Mouse (Mus musculus): ENCODE measurements at regions not wholly inside any gene's neighbourhood (a gene's known extent, or its start where the extent isn't known, plus 50 kb on each side); places are given as distances from the start of the nearest gene placed in this dataset.
"Not testable (repeated sequence)": the region's sequence is repeated elsewhere in the genome, so short reads cannot be mapped to it uniquely, and the experiment has no call there.

DNA sequence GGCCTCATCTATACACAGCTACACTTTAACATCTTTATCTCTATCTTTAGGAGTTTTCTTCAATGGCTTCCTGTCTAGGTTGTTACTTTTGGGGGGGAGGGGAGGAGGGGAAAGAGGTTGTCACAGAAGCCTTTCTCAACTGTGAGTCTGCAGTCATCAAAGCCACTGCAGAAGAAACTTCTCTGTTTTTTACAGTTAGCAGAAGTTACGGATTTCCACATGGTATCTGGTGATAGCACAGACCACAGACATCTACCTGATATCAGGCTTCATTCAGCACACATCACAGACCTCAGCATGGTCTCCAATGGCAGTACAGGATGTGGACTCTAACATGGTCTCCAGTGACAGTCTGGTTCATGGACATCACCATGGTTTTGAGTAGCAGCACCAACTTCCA is 234.8 kb upstream of the Adarb2 start:
- H3K27ac ChIP-seq (ENCODE audit: low read depth, low read length): no peak overlapping the region
- no peak overlapping the region for H3K4me3 ChIP-seq (ENCODE audit: low read depth, low read length)
- no peaks in the 10 kb centered on the region for H3K27me3 ChIP-seq (ENCODE audit: control insufficient read depth, insufficient read depth, low read length)
- no peak overlapping the region for H3K4me2 ChIP-seq (ENCODE audit: low read depth)
- no peaks in the 10 kb centered on the region for H3K4me1 ChIP-seq (ENCODE audit: control insufficient read depth, insufficient read depth, low read length)
- no peaks in the 10 kb centered on the region for H3K9me3 ChIP-seq (ENCODE audit: control insufficient read depth, low read length)
- H3K36me3 ChIP-seq (ENCODE audit: control insufficient read depth, insufficient read depth, low read length): no peaks in the 10 kb centered on the region
- no peak overlapping the region for H3K9ac ChIP-seq (ENCODE audit: low read length)
- DNase-seq (ENCODE audit: low spot score) (no peak), ATAC-seq (ENCODE audit: insufficient read depth, low FRiP score, low TSS enrichment) (no peak)
- WGBS: 90% methylated on average over 1 of the region's 1 CpGs

- Histone ChIP-seq H3K36me3 (ENCODE audit: control insufficient read depth, insufficient read depth, low read length) (no peaks in the 10 kb centered on the region), H3K27me3 (ENCODE audit: control insufficient read depth, insufficient read depth, low read length) (no peaks in the 10 kb centered on the region), H3K9me3 (ENCODE audit: control insufficient read depth, low read length) (no peaks in the 10 kb centered on the region), H3K4me2 (ENCODE audit: low read depth) (no peak overlapping the region), H3K4me3 (ENCODE audit: low read depth, low read length) (no peak overlapping the region), H3K27ac (ENCODE audit: low read depth, low read length) (no peak overlapping the region), H3K9ac (ENCODE audit: low read length) (no peak overlapping the region), H3K4me1 (ENCODE audit: control insufficient read depth, insufficient read depth, low read length) (no peaks in the 10 kb centered on the region)
- ATAC-seq (ENCODE audit: insufficient read depth, low FRiP score, low TSS enrichment) (no peak), DNase-seq (ENCODE audit: low spot score) (no peak)
- 87% methylated on average over 5 of the region's 5 CpGs for WGBS
Observed at GRCm38 (mm10) chr13:7994198-7994597, 208.5 kb upstream of the Adarb2 start.

- not testable (repeated sequence) for H3K9ac ChIP-seq (ENCODE audit: low read length); H3K36me3 ChIP-seq (ENCODE audit: control insufficient read depth, insufficient read depth, low read length); H3K27me3 ChIP-seq (ENCODE audit: control insufficient read depth, insufficient read depth, low read length); H3K4me3 ChIP-seq (ENCODE audit: low read depth, low read length); H3K4me2 ChIP-seq (ENCODE audit: low read depth); H3K27ac ChIP-seq (ENCODE audit: low read depth, low read length); ATAC-seq (ENCODE audit: insufficient read depth, low FRiP score, low TSS enrichment); DNase-seq (ENCODE audit: low spot score); H3K4me1 ChIP-seq (ENCODE audit: control insufficient read depth, insufficient read depth, low read length); H3K9me3 ChIP-seq (ENCODE audit: control insufficient read depth, low read length)
- 82% methylated on average over 4 of the region's 4 CpGs for WGBS
Observed at GRCm38 (mm10) chr13:8030096-8030495, 172.6 kb upstream of the Adarb2 start.

DNA sequence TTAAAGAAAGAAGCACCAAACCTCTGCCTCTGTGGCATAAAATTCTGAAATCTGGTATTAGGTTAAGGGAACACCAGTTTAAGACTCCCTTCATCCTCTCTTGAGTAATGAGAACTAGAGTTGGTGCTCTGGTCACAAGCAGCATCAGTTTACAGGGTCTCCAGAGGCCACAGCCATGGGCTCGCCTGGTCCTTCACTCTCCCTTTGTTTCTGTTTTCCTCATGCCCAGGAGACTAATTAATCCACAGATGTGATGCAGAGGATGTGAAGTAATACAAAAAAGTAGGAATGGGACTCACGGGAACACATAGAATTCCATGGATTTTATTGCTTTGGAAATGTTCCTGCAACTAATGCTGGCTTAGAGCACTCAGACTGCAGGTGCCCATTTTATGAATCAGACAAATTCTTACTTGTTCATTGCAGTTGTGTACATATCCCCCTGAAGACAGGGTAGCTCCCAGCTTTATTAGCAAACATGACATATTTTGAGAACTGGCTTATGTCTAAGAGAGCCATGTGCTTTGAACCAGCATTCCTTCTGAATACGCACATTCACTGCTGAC is 151.7 kb upstream of the Adarb2 start:
- WGBS: 79% methylated on average over 3 of the region's 3 CpGs
- H3K36me3 ChIP-seq (ENCODE audit: control insufficient read depth, insufficient read depth, low read length): no peaks in the 10 kb centered on the region
- DNase-seq (ENCODE audit: low spot score): no peak
- H3K27me3 ChIP-seq (ENCODE audit: control insufficient read depth, insufficient read depth, low read length): no peaks in the 10 kb centered on the region
- no peak overlapping the region for H3K4me3 ChIP-seq (ENCODE audit: low read depth, low read length)
- ATAC-seq (ENCODE audit: insufficient read depth, low FRiP score, low TSS enrichment): no peak
- no peak overlapping the region for H3K9ac ChIP-seq (ENCODE audit: low read length)
- H3K4me1 ChIP-seq (ENCODE audit: control insufficient read depth, insufficient read depth, low read length): no peaks in the 10 kb centered on the region
- H3K9me3 ChIP-seq (ENCODE audit: control insufficient read depth, low read length): no peaks in the 10 kb centered on the region
- H3K27ac ChIP-seq (ENCODE audit: low read depth, low read length): no peak overlapping the region
- no peak overlapping the region for H3K4me2 ChIP-seq (ENCODE audit: low read depth)

DNA sequence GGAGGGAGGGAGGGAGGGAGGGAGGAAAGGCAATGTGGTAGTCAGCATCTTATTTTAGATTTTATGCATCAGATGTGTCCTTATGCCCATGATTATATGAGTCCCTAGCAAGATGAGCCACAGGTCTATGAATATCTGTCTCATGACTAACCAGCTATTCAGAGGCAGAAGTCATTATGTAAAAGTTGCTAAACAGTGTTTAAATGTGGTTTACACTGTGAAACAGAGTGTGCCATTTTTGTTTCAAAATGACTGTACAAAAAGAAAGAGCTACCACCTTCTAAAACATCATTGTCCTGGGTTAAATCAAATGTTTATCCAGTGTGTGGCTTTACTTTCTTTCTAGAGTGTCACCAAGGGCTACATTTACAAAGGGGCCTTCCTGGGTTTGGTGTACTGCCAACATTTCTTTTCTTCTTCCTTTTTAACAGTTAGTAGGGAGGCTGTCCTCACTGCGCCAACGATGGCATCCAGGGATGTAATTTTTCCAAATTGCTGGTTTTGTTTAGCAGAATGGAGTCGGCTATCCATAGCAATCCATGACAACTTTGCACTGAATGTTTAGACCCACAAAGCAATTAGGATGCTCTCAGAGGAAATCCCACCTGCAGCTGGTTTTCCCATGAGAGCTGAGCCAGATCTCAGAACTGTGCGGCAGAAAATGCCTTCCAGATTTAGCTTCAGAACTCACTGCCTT is 146.4 kb upstream of the Adarb2 start:
- ATAC-seq (ENCODE audit: insufficient read depth, low FRiP score, low TSS enrichment) (no peak), DNase-seq (ENCODE audit: low spot score) (no peak)
- Histone ChIP-seq H3K27me3 (ENCODE audit: control insufficient read depth, insufficient read depth, low read length) (no peaks in the 10 kb centered on the region), H3K9me3 (ENCODE audit: control insufficient read depth, low read length) (no peaks in the 10 kb centered on the region), H3K9ac (ENCODE audit: low read length) (no peak overlapping the region), H3K27ac (ENCODE audit: low read depth, low read length) (no peak overlapping the region), H3K36me3 (ENCODE audit: control insufficient read depth, insufficient read depth, low read length) (no peaks in the 10 kb centered on the region), H3K4me2 (ENCODE audit: low read depth) (no peak overlapping the region), H3K4me1 (ENCODE audit: control insufficient read depth, insufficient read depth, low read length) (no peaks in the 10 kb centered on the region), H3K4me3 (ENCODE audit: low read depth, low read length) (no peak overlapping the region)
- 75% methylated on average over 4 of the region's 4 CpGs for WGBS

DNA sequence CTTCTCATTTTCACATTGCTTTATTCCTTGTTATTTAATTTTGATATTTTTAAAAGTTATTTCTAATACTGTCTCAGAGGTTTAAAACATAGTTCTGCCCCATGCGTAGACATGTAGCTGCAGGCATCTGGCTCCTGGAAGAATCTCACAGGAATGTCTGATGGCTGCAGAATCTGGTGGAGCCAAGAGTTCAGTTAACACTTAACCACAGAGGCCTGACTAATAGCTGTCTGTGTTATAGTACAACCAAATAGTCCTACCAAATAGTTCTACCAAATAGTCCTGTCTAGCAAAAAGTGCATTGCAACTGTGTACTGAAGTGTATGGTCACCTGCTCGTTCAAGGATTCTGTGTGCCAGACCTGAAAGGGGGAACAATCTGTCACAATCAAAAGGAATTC is 115.5 kb upstream of the Adarb2 start:
- DNase-seq (ENCODE audit: low spot score): no peak
- no peak overlapping the region for H3K9ac ChIP-seq (ENCODE audit: low read length)
- ATAC-seq (ENCODE audit: insufficient read depth, low FRiP score, low TSS enrichment): no peak
- no peak overlapping the region for H3K4me2 ChIP-seq (ENCODE audit: low read depth)
- no peaks in the 10 kb centered on the region for H3K4me1 ChIP-seq (ENCODE audit: control insufficient read depth, insufficient read depth, low read length)
- WGBS: 74% methylated on average over 2 of the region's 2 CpGs
- no peak overlapping the region for H3K4me3 ChIP-seq (ENCODE audit: low read depth, low read length)
- H3K36me3 ChIP-seq (ENCODE audit: control insufficient read depth, insufficient read depth, low read length): no peaks in the 10 kb centered on the region
- H3K27me3 ChIP-seq (ENCODE audit: control insufficient read depth, insufficient read depth, low read length): no peaks in the 10 kb centered on the region
- H3K9me3 ChIP-seq (ENCODE audit: control insufficient read depth, low read length): no peaks in the 10 kb centered on the region
- no peak overlapping the region for H3K27ac ChIP-seq (ENCODE audit: low read depth, low read length)

GRCm38 (mm10) chr13:8089519-8089918 is 113.1 kb upstream of the Adarb2 start:
- DNase-seq (ENCODE audit: low spot score): no peak
- Histone ChIP-seq H3K27ac (ENCODE audit: low read depth, low read length) (no peak overlapping the region), H3K9ac (ENCODE audit: low read length) (no peak overlapping the region), H3K36me3 (ENCODE audit: control insufficient read depth, insufficient read depth, low read length) (no peaks in the 10 kb centered on the region), H3K27me3 (ENCODE audit: control insufficient read depth, insufficient read depth, low read length) (no peaks in the 10 kb centered on the region), H3K9me3 (ENCODE audit: control insufficient read depth, low read length) (no peaks in the 10 kb centered on the region), H3K4me2 (ENCODE audit: low read depth) (no peak overlapping the region), H3K4me3 (ENCODE audit: low read depth, low read length) (no peak overlapping the region), H3K4me1 (ENCODE audit: control insufficient read depth, insufficient read depth, low read length) (no peaks in the 10 kb centered on the region)
- WGBS: 88% methylated on average over 4 of the region's 4 CpGs
- no peak for ATAC-seq (ENCODE audit: insufficient read depth, low FRiP score, low TSS enrichment)

GRCm38 (mm10) chr13:8108701-8109100 is 94.0 kb upstream of the Adarb2 start:
- ATAC-seq (ENCODE audit: insufficient read depth, low FRiP score, low TSS enrichment): no peak
- H3K9ac ChIP-seq (ENCODE audit: low read length): no peak overlapping the region
- no peak overlapping the region for H3K27ac ChIP-seq (ENCODE audit: low read depth, low read length)
- 40% methylated on average over 5 of the region's 5 CpGs for WGBS
- H3K4me1 ChIP-seq (ENCODE audit: control insufficient read depth, insufficient read depth, low read length): peaks cover 2% of the 10 kb centered on the region; the same call in 1 of the 2 replicates
- H3K9me3 ChIP-seq (ENCODE audit: control insufficient read depth, low read length): no peaks in the 10 kb centered on the region
- no peaks in the 10 kb centered on the region for H3K27me3 ChIP-seq (ENCODE audit: control insufficient read depth, insufficient read depth, low read length)
- H3K4me2 ChIP-seq (ENCODE audit: low read depth): no peak overlapping the region
- H3K36me3 ChIP-seq (ENCODE audit: control insufficient read depth, insufficient read depth, low read length): no peaks in the 10 kb centered on the region
- H3K4me3 ChIP-seq (ENCODE audit: low read depth, low read length): no peak overlapping the region
- DNase-seq (ENCODE audit: low spot score): no peak

DNA sequence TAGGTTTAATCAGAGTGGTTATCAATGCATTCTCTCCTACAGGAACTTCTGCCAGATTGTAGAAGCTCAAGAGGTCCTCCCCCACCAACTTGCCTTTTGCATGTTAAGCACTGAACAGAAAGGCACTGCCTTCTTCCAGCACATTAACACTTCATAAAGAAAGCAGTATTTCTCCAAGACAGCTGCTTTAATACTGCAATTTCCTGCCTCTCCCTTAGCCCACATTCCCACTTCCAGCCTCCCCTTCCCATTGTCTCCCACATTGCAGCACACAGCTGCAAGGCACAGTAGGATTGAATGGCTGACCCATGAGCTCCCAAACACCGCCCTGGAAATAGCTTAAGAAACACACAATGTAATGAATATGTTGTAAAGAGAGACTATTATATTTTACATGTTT is 89.7 kb upstream of the Adarb2 start:
- peaks cover 2% of the 10 kb centered on the region; the same call in 1 of the 2 replicates for H3K4me1 ChIP-seq (ENCODE audit: control insufficient read depth, insufficient read depth, low read length)
- peak; percentile 86 for ATAC-seq (ENCODE audit: insufficient read depth, low FRiP score, low TSS enrichment)
- no peak overlapping the region for H3K9ac ChIP-seq (ENCODE audit: low read length)
- H3K9me3 ChIP-seq (ENCODE audit: control insufficient read depth, low read length): no peaks in the 10 kb centered on the region
- no peak overlapping the region for H3K27ac ChIP-seq (ENCODE audit: low read depth, low read length)
- peak; percentile 39 for DNase-seq (ENCODE audit: low spot score)
- WGBS: 32% methylated on average over 1 of the region's 1 CpGs
- H3K4me3 ChIP-seq (ENCODE audit: low read depth, low read length): no peak overlapping the region
- H3K27me3 ChIP-seq (ENCODE audit: control insufficient read depth, insufficient read depth, low read length): no peaks in the 10 kb centered on the region
- H3K4me2 ChIP-seq (ENCODE audit: low read depth): no peak overlapping the region
- no peaks in the 10 kb centered on the region for H3K36me3 ChIP-seq (ENCODE audit: control insufficient read depth, insufficient read depth, low read length)

All from neural tube, embryonic 11.5 days (tissue).